Mouse (Mus musculus) MEL-GATA-1-ER (cell line): ENCODE data around the gene Dnah7c.
A peak's percentile ranks its signal among the peaks of the same experiment; 100 is the strongest.

Experiments used
- DNase-seq: peaks from one replicate; pipeline ENCODE4 v3.0.0-alpha.2; 2012; ENCODE audit warnings: low read depth; ENCODE audit errors: extremely low read depth

Dnah7c gene

DNA sequence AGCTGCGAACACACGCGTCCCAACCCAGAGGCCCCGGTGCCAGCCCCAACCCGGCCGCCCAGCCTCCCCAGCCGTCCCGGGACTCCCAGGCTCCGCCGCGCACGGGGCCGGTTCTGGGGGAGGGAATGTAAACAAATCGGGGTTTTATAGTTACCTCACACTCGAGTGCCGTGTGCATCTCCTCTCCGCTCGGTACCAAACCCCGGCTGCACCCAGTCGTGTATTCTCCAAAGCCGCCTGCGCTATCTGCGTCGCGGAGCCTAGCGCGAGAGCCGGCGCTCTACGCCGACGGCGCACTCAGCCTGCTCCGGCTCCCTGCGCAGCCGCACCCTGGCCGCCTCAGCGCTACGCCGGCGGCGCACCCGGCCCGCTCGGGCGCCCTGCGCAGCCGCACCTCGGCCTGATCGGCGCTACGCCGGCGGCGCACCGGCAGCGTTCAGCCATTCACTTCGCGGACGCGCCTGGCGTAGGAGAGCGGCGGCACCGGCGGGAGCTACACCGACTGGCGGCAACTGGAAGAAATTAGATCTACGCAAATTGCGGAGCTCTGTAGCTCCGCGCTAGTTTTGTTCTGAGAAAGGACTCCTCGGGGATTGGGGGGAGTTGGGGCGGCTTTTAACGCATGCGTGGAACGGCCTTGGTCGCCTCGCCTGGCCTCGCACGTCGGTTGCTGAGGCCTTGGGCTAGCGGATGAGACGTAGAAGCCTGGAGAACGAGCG lies 428.1 kb downstream of the Dnah7c start:
- DNase-seq, result peak; percentile 76

DNA sequence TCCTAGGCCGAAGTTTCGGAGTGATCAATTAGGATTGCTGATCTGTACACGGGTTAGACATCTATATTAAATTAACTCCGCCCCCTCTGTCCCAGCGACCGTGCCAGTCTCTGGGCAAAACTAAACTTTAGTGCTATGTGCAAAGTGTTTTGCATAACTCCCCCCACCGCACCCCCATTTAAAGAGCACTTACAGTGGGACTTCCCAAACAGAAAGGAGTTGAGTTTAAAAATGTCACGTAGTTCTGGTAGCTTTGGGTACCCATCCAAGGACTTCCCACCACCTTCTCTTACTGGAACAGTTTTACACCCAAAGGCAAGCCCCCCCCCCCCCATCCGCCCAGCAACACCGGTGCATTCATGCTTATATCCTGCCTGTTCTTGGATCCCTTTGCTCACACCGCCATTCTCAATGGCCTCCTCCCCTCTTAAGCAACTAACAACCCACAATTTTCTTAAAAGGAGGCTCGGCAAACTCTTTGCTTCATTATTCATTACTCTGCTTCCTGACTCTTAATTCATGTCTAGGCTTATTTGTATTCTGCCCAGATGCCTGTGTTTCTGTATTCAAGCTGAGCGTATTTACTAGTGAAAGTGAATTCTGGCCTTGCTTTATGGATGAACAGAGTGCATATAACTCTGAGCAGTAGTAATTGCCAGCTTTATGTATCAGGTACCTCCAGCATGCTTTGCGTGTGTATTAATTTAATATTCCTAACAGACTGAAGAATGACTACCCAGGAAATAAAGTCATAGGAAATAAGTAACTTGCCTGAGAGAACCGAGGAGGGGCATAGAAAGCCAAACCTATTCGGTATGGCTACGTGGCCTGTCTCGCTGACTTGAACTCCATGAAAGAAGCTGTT lies 428.9 kb downstream of the Dnah7c start:
- DNase-seq, result peak; percentile 79

DNA sequence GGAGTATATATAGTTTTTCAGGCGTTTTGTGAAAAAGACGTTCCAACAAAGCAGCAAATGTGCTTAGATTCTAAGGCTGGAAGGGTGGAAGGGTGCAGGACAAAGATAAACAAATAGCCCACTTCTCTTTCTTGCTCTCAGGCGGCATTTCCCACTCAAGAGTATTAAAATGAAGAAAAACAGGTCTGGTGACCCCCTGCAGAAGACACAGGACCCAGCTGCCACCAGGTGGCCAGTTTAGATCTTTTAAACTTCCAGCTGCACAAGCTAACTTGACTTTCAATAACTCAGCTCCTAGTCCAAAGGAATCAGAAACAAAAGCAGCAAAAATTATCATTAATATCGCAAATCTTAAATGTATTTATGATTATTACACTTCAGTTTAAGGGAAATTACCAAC lies 431.1 kb downstream of the Dnah7c start:
- no peak for DNase-seq
